Mouse (Mus musculus): ENCODE data around the gene Cacna1c. TPM values are rescaled to one million over a fixed set of nuclear protein-coding genes. Genes with fewer than 3 reads are reported as not detected.
A peak's percentile ranks its signal among the peaks of the same experiment; 100 is the strongest.

The Cacna1c gene
- polyA plus RNA-seq, 1 experiment from 2014 or later = 2.3 TPM

- Histone ChIP-seq H3K9me3 (ENCODE audit: control insufficient read depth, low read length) (no peaks in the 10 kb centered on the region), H3K9ac (ENCODE audit: low read depth, low read length) (no peak overlapping the region), H3K4me2 (no peak overlapping the region), H3K4me1 (replicated peaks; ENCODE audit: control insufficient read depth, insufficient read depth, low read length) (no peaks in the 10 kb centered on the region), H3K27ac (ENCODE audit: low read depth, low read length) (no peak overlapping the region), H3K36me3 (ENCODE audit: control insufficient read depth, insufficient read depth, low read length) (no peaks in the 10 kb centered on the region), H3K4me3 (ENCODE audit: low read depth, low read length) (no peak overlapping the region), H3K27me3 (replicated peaks; ENCODE audit: control insufficient read depth, insufficient read depth, low read length) (no peaks in the 10 kb centered on the region)
- ATAC-seq (replicated peaks; ENCODE audit: low FRiP score) = no peak
- WGBS = 74% methylated on average over 11 of the region's 11 CpGs
- DNase-seq (ENCODE audit: low spot score) = no peak
Observed at GRCm38 (mm10) chr6:119228861-119229603, 32.8 kb upstream of the Cacna1c start.

- no peak overlapping the region for H3K9ac ChIP-seq (ENCODE audit: low read depth, low read length)
- no peaks in the 10 kb centered on the region for H3K36me3 ChIP-seq (ENCODE audit: control insufficient read depth, insufficient read depth, low read length)
- H3K27me3 ChIP-seq (replicated peaks; ENCODE audit: control insufficient read depth, insufficient read depth, low read length) = no peaks in the 10 kb centered on the region
- WGBS = 82% methylated on average over 8 of the region's 8 CpGs
- H3K4me3 ChIP-seq (ENCODE audit: low read depth, low read length) = no peak overlapping the region
- ATAC-seq (replicated peaks; ENCODE audit: low FRiP score) (no peak), DNase-seq (ENCODE audit: low spot score) (no peak)
- H3K4me2 ChIP-seq = no peak overlapping the region
- no peaks in the 10 kb centered on the region for H3K4me1 ChIP-seq (replicated peaks; ENCODE audit: control insufficient read depth, insufficient read depth, low read length)
- H3K9me3 ChIP-seq (ENCODE audit: control insufficient read depth, low read length) = no peaks in the 10 kb centered on the region
- H3K27ac ChIP-seq (ENCODE audit: low read depth, low read length) = no peak overlapping the region
Observed at GRCm38 (mm10) chr6:119227001-119227400, 30.8 kb upstream of the Cacna1c start.

GRCm38 (mm10) chr6:119225731-119226130 is 29.5 kb upstream of the Cacna1c start:
- H3K9ac ChIP-seq (ENCODE audit: low read depth, low read length) = no peak overlapping the region
- H3K4me3 ChIP-seq (ENCODE audit: low read depth, low read length) = no peak overlapping the region
- H3K4me1 ChIP-seq (replicated peaks; ENCODE audit: control insufficient read depth, insufficient read depth, low read length) = no peaks in the 10 kb centered on the region
- no peaks in the 10 kb centered on the region for H3K27me3 ChIP-seq (replicated peaks; ENCODE audit: control insufficient read depth, insufficient read depth, low read length)
- ATAC-seq (replicated peaks; ENCODE audit: low FRiP score) (no peak), DNase-seq (ENCODE audit: low spot score) (no peak)
- H3K9me3 ChIP-seq (ENCODE audit: control insufficient read depth, low read length) = no peaks in the 10 kb centered on the region
- WGBS = 80% methylated on average over 6 of the region's 6 CpGs
- H3K27ac ChIP-seq (ENCODE audit: low read depth, low read length) = no peak overlapping the region
- H3K4me2 ChIP-seq = no peak overlapping the region
- H3K36me3 ChIP-seq (ENCODE audit: control insufficient read depth, insufficient read depth, low read length) = no peaks in the 10 kb centered on the region

GRCm38 (mm10) chr6:119225226-119225625 is 29.0 kb upstream of the Cacna1c start:
- WGBS = 80% methylated on average over 12 of the region's 12 CpGs
- H3K36me3 ChIP-seq (ENCODE audit: control insufficient read depth, insufficient read depth, low read length) = no peaks in the 10 kb centered on the region
- no peak overlapping the region for H3K4me3 ChIP-seq (ENCODE audit: low read depth, low read length)
- H3K4me2 ChIP-seq = no peak overlapping the region
- no peak for ATAC-seq (replicated peaks; ENCODE audit: low FRiP score)
- no peaks in the 10 kb centered on the region for H3K4me1 ChIP-seq (replicated peaks; ENCODE audit: control insufficient read depth, insufficient read depth, low read length)
- no peaks in the 10 kb centered on the region for H3K9me3 ChIP-seq (ENCODE audit: control insufficient read depth, low read length)
- H3K27ac ChIP-seq (ENCODE audit: low read depth, low read length) = no peak overlapping the region
- no peak overlapping the region for H3K9ac ChIP-seq (ENCODE audit: low read depth, low read length)
- no peak for DNase-seq (ENCODE audit: low spot score)
- H3K27me3 ChIP-seq (replicated peaks; ENCODE audit: control insufficient read depth, insufficient read depth, low read length) = no peaks in the 10 kb centered on the region

- H3K36me3 ChIP-seq (ENCODE audit: control insufficient read depth, insufficient read depth, low read length) = no peaks in the 10 kb centered on the region
- H3K27ac ChIP-seq (ENCODE audit: low read depth, low read length) = no peak overlapping the region
- H3K27me3 ChIP-seq (replicated peaks; ENCODE audit: control insufficient read depth, insufficient read depth, low read length) = no peaks in the 10 kb centered on the region
- H3K4me3 ChIP-seq (ENCODE audit: low read depth, low read length) = no peak overlapping the region
- H3K9ac ChIP-seq (ENCODE audit: low read depth, low read length) = no peak overlapping the region
- ATAC-seq (replicated peaks; ENCODE audit: low FRiP score) (no peak), DNase-seq (ENCODE audit: low spot score) (no peak)
- WGBS = 74% methylated on average over 13 of the region's 13 CpGs
- no peaks in the 10 kb centered on the region for H3K4me1 ChIP-seq (replicated peaks; ENCODE audit: control insufficient read depth, insufficient read depth, low read length)
- no peak overlapping the region for H3K4me2 ChIP-seq
- no peaks in the 10 kb centered on the region for H3K9me3 ChIP-seq (ENCODE audit: control insufficient read depth, low read length)
Observed at GRCm38 (mm10) chr6:119224451-119225195, 28.4 kb upstream of the Cacna1c start.

- no peaks in the 10 kb centered on the region for H3K27me3 ChIP-seq (replicated peaks; ENCODE audit: control insufficient read depth, insufficient read depth, low read length)
- no peak overlapping the region for H3K27ac ChIP-seq (ENCODE audit: low read depth, low read length)
- H3K4me3 ChIP-seq (ENCODE audit: low read depth, low read length) = no peak overlapping the region
- DNase-seq (ENCODE audit: low spot score) (no peak), ATAC-seq (replicated peaks; ENCODE audit: low FRiP score) (peak; percentile 41; the same call in 1 of the 2 replicates)
- WGBS = 55% methylated on average over 10 of the region's 10 CpGs
- no peaks in the 10 kb centered on the region for H3K4me1 ChIP-seq (replicated peaks; ENCODE audit: control insufficient read depth, insufficient read depth, low read length)
- no peaks in the 10 kb centered on the region for H3K9me3 ChIP-seq (ENCODE audit: control insufficient read depth, low read length)
- H3K9ac ChIP-seq (ENCODE audit: low read depth, low read length) = no peak overlapping the region
- peaks cover 2% of the 10 kb centered on the region; the same call in 1 of the 2 replicates for H3K36me3 ChIP-seq (ENCODE audit: control insufficient read depth, insufficient read depth, low read length)
- H3K4me2 ChIP-seq = no peak overlapping the region
Observed at GRCm38 (mm10) chr6:119220297-119220696, 24.1 kb upstream of the Cacna1c start.

- Histone ChIP-seq H3K4me1 (replicated peaks; ENCODE audit: control insufficient read depth, insufficient read depth, low read length) (no peaks in the 10 kb centered on the region), H3K4me3 (ENCODE audit: low read depth, low read length) (no peak overlapping the region), H3K27me3 (replicated peaks; ENCODE audit: control insufficient read depth, insufficient read depth, low read length) (no peaks in the 10 kb centered on the region), H3K4me2 (no peak overlapping the region), H3K9ac (ENCODE audit: low read depth, low read length) (no peak overlapping the region), H3K9me3 (ENCODE audit: control insufficient read depth, low read length) (no peaks in the 10 kb centered on the region), H3K36me3 (ENCODE audit: control insufficient read depth, insufficient read depth, low read length) (peaks cover 3% of the 10 kb centered on the region; the same call in 1 of the 2 replicates), H3K27ac (ENCODE audit: low read depth, low read length) (no peak overlapping the region)
- no peak for DNase-seq (ENCODE audit: low spot score)
- no peak for ATAC-seq (replicated peaks; ENCODE audit: low FRiP score)
- WGBS = 82% methylated on average over 15 of the region's 15 CpGs
Observed at GRCm38 (mm10) chr6:119219237-119219870, 23.1 kb upstream of the Cacna1c start.

- H3K4me2 ChIP-seq = no peak overlapping the region
- no peaks in the 10 kb centered on the region for H3K27me3 ChIP-seq (replicated peaks; ENCODE audit: control insufficient read depth, insufficient read depth, low read length)
- no peak overlapping the region for H3K4me3 ChIP-seq (ENCODE audit: low read depth, low read length)
- ATAC-seq (replicated peaks; ENCODE audit: low FRiP score) = no peak
- WGBS = 84% methylated on average over 5 of the region's 5 CpGs
- DNase-seq (ENCODE audit: low spot score) = no peak
- peaks cover 3% of the 10 kb centered on the region; the same call in 1 of the 2 replicates for H3K36me3 ChIP-seq (ENCODE audit: control insufficient read depth, insufficient read depth, low read length)
- H3K9me3 ChIP-seq (ENCODE audit: control insufficient read depth, low read length) = no peaks in the 10 kb centered on the region
- no peaks in the 10 kb centered on the region; the same call in 1 of the 2 replicates for H3K4me1 ChIP-seq (replicated peaks; ENCODE audit: control insufficient read depth, insufficient read depth, low read length)
- H3K9ac ChIP-seq (ENCODE audit: low read depth, low read length) = no peak overlapping the region
- H3K27ac ChIP-seq (ENCODE audit: low read depth, low read length) = no peak overlapping the region
Observed at GRCm38 (mm10) chr6:119218591-119218990, 22.4 kb upstream of the Cacna1c start.
